Mouse (Mus musculus): ENCODE measurements around the gene Krt6a.

GRCm38 (mm10) chr15:101737786-101738185, 43.7 kb upstream of the Krt6a start:
- TF ChIP-seq CTCF (IDR thresholded peaks at IDR 0.05; ENCODE audit: borderline replicate concordance, insufficient read depth, low read depth, low read length) (no peak), POLR2A (IDR thresholded peaks at IDR 0.05; ENCODE audit: borderline replicate concordance, insufficient read depth, low read length) (no peak)
